Mouse (Mus musculus) heart, postnatal 0 days (tissue): ENCODE measurements around the gene Eif3k. TPM values are rescaled to one million over a fixed set of nuclear protein-coding genes. Genes with fewer than 3 reads are reported as not detected.

Experiments
- ATAC-seq: fragments of 200-750 bp; cut with Nextera tagmentation; 2 replicates; pipeline ENCODE4 v1.8.0; 2017; ENCODE audit warnings: low read depth, moderate number of reproducible peaks, moderate library complexity; ENCODE audit not compliant: insufficient read depth
- DNase-seq: peaks from one replicate; pipeline ENCODE4 v3.0.0-alpha.2; 2016; ENCODE audit warnings: low spot score
- H3K27ac ChIP-seq: fragments of 300-500 bp; sonication (generic); 2 replicates; pipeline ENCODE4 v1.5.1; 2014; ENCODE audit warnings: low read depth, mild to moderate bottlenecking
- H3K27me3 ChIP-seq: fragments of 300-500 bp; sonication (generic); 2 replicates; pipeline ENCODE4 v1.6.1; 2014; ENCODE audit warnings: low read length, mixed read lengths; ENCODE audit not compliant: control insufficient read depth, insufficient read depth
- H3K36me3 ChIP-seq: fragments of 300-500 bp; sonication (generic); replicated peaks from 2 replicates; pipeline ENCODE4 v1.6.1; 2014; ENCODE audit warnings: low read length, mixed read lengths; ENCODE audit not compliant: control insufficient read depth, insufficient read depth
- H3K4me1 ChIP-seq: fragments of 300-500 bp; sonication (generic); 2 replicates; pipeline ENCODE4 v1.6.1; 2014; ENCODE audit warnings: antibody characterized with exemption; ENCODE audit not compliant: control insufficient read depth, insufficient read depth
- H3K4me2 ChIP-seq: fragments of 300-500 bp; sonication (generic); 2 replicates; pipeline ENCODE4 v1.6.1; 2014; ENCODE audit warnings: low read depth, mild to moderate bottlenecking, low read length, moderate library complexity
- H3K4me3 ChIP-seq: fragments of 300-500 bp; sonication (generic); 2 replicates; pipeline ENCODE4 v1.5.1; 2014; ENCODE audit warnings: low read depth, low read length
- H3K9ac ChIP-seq: fragments of 300-500 bp; sonication (generic); replicated peaks from 2 replicates; pipeline ENCODE4 v1.6.1; 2014; ENCODE audit warnings: low read depth, low read length, mixed read lengths
- H3K9me3 ChIP-seq: fragments of 300-500 bp; sonication (generic); replicated peaks from 2 replicates; pipeline ENCODE4 v1.6.1; 2016; ENCODE audit warnings: low read length; ENCODE audit not compliant: control insufficient read depth
- CTCF ChIP-seq: IDR thresholded peaks from 2 replicates; pipeline ENCODE4 v1.5.1; 2016; ENCODE audit warnings: antibody characterized with exemption, control low read depth, low read depth
- EP300 ChIP-seq: IDR thresholded peaks from 2 replicates; pipeline ENCODE4 v1.6.1; 2016; ENCODE audit warnings: antibody characterized with exemption, low read depth
- WGBS: fragments of 180-500 bp; shearing (Covaris S2); extraction: QIAGEN DNeasy Blood & Tissue Kit; methylation state at CpG from one replicate; pipeline ENCODE4 v1.1.7; 2014; 5-methylcytosine and 5-hydroxymethylcytosine counted together
- polyA plus RNA-seq: library from polyadenylated mRNA; unstranded; fragments of >200 nt; fragmentation: Nextera tagmentation; extraction: Ambion mirVana; gene quantifications from 2 replicates; pipeline ENCODE4 v1.2.1, GENCODE M21; 2015
- total RNA-seq: library from RNA; depleted of rRNA; stranded (reverse); fragments of >200 nt; gene quantifications from 2 replicates; pipeline ENCODE4 v1.2.3, GENCODE M21; 2014; ENCODE audit warnings: low replicate concordance; rRNA removed

The Eif3k gene
- 366 and 476 TPM in 2 replicates for total RNA-seq
- 261 and 264 TPM in 2 replicates for polyA plus RNA-seq

DNA sequence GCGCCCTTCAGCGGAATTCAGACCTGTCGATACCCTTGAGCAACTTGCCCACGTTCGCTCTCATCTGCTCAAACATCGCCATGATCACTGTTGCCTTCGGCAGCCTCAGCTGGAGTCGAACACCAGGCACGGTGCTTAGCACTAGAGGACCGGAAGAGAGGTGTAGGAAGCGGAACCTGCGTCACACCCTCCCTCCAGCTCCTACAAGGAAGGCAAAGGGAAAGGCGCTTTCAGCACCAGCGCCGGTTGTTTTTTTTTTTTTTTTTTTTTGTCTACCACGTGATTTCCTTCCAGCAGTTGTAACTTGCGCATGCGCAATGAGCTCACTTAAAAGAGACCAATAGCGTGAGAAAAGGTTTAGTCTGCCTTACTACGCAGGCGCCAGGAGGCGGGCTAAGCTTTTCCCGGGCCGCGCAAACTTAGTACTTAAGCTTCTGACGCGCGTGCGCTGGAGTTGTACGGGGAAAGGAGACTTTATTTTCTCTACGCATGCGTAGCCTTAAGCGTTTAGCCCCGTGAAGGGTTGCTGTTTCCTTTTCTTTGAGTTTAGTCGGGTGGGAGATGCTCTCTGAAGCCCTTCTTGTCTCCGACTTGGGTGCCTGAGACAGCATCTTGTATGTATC, at the start of gene Eif3k, which contains the start of gene Map4k1:
Gene Eif3k, minus strand, starts transcription at position 214 of the 623 bp plus-strand sequence.
Gene Map4k1, plus strand, starts transcription at position 400 of the 623 bp plus-strand sequence.
- H3K4me1 ChIP-seq = peaks cover 11% of the 10 kb centered on the region; the same call in 1 of the 2 replicates
- ATAC-seq = peak; percentile 96
- H3K4me3 ChIP-seq = peak within 1 kb of the TSS; percentile 71

DNA sequence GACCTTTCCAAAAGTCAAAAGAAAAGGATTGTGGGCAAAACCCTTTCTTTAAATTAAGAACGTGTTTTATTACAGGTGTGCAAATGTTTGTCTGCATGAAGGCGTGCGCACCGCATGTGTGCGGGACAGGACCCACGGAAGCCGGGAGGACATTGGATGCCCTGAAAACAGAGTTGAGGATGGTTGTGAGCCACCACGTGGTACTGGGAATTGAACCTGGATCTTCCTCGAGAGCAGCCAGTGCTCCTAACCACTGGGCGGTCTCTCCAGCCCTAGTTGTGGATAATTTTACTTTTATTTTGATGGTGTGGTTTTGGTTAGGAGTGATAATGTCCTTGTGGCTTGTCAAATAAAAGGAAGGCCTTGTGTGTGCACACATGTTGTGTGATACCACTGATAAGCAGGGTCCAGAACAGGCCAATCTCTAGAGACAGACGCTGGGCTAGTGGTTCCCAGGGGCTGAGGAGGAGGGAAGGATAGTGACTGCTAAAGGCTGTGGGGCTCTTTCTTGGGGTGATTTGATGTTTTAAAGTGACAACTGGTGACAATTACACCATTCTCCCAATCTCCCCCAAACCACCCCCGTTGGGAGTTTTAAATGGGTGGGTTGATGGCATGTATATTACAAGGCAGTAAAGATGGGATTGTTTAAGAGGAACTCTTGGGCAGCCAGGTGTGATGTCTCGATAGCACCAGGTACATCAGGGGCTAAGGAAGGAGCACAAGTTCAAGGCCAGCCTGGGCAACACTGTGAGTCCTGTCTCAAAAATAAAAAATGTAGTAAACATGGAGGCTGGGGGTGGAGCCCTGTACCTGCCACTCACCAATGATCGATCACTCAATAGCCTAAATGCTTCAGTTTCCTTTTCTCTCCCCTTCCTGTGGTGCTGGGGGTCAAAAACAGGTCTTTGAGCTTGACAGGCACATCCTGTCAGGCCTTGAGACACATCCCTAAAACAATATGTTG, 48.3 kb upstream of the Eif3k start:
- TF ChIP-seq CTCF = no peak
- TF ChIP-seq EP300 = no peak
- Histone ChIP-seq H3K4me2 (no peak overlapping the region), H3K36me3 (no peaks in the 10 kb centered on the region), H3K4me1 (no peaks in the 10 kb centered on the region), H3K9ac (no peak overlapping the region), H3K9me3 (no peaks in the 10 kb centered on the region), H3K4me3 (no peak overlapping the region), H3K27me3 (no peaks in the 10 kb centered on the region), H3K27ac (no peak overlapping the region)
- ATAC-seq = no peak
- WGBS = 81% methylated on average over 14 of the region's 14 CpGs
- no peak for DNase-seq

More for the DNA sequence above, at the start of gene Eif3k, which contains the start of gene Map4k1:
- WGBS = under 1% methylated on average over 36 of the region's 36 CpGs
- TF ChIP-seq CTCF (no peak), EP300 (no peak)
- Histone ChIP-seq H3K27ac (peak within 1 kb of the TSS; percentile 81), H3K9ac (peak within 1 kb of the TSS; percentile 67), H3K36me3 (peaks cover 30% of the 10 kb centered on the region), H3K9me3 (no peaks in the 10 kb centered on the region), H3K4me2 (peak within 1 kb of the TSS; percentile 89), H3K27me3 (no peaks in the 10 kb centered on the region)
- DNase-seq = peak; percentile 99

DNA sequence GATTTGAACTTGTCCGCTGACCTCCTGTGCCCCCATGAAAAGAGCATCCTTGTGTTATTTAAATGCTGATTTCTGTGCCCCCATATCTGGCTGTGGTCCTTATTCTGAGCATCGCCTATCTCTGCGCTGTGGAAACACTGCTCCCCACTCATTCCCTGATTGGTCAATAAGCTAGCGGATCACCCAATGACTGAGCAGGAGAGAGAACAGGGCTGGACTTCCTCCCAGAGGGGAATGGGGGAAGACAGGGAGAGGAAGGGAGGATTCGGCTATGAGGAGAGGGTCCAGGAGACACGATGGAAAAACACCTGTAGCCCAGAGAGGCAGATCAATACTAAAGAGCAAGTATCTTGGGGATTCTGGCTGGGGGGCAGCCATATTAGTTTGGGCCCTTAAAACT, 47.1 kb upstream of the Eif3k start:
- ATAC-seq (no peak), DNase-seq (no peak)
- no peak overlapping the region for H3K9ac ChIP-seq
- H3K4me2 ChIP-seq = no peak overlapping the region
- no peaks in the 10 kb centered on the region for H3K27me3 ChIP-seq
- no peak for TF ChIP-seq EP300
- no peak for TF ChIP-seq CTCF
- 73% methylated on average over 6 of the region's 6 CpGs for WGBS
- no peak overlapping the region for H3K4me3 ChIP-seq
- H3K27ac ChIP-seq = no peak overlapping the region
- H3K4me1 ChIP-seq = no peaks in the 10 kb centered on the region
- no peaks in the 10 kb centered on the region for H3K36me3 ChIP-seq
- no peaks in the 10 kb centered on the region for H3K9me3 ChIP-seq

DNA sequence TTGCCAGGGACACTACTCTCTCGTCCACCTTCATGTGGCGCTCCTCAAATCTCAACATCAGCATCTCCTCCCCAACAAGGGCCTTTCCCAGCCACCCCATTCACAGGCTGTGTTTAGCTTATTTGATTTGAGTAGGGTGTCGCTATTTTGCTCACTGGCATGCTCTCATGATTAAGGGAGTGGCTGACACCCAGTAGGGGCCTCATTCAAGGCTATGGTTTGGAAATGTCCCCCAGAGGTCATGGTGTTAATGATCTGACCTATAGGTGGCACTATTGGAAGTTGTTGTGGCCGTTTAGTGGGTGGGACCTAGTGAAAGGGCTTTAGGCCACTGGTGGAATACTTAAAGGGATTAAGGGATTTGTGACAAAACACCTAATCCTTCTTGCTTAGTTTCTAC, 45.1 kb upstream of the Eif3k start:
- Histone ChIP-seq H3K9ac (no peak overlapping the region), H3K4me2 (no peak overlapping the region), H3K27ac (no peak overlapping the region), H3K36me3 (no peaks in the 10 kb centered on the region), H3K4me1 (no peaks in the 10 kb centered on the region), H3K27me3 (no peaks in the 10 kb centered on the region), H3K4me3 (no peak overlapping the region), H3K9me3 (no peaks in the 10 kb centered on the region)
- WGBS = 77% methylated on average over 4 of the region's 4 CpGs
- DNase-seq (no peak), ATAC-seq (no peak)
- TF ChIP-seq CTCF (no peak), EP300 (no peak)

DNA sequence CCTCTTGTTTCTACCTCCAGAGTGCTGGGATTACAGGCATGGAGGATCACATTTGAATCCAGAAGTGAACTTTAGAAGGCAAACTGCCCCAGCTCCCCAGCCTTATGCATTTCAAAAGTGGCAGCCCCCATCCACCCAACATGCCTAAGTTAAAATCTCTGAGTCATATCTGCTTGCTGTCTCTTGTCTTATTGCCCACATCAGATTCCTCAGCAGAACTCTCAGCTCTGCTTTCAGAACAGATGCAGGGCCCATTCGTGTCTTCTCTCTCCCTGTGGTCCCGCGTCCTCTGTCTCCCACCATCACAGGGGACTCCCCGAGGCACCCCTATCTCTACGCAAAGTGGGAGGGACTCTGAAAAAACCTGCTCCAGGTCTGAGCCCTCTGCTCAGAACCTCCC, 44.5 kb upstream of the Eif3k start:
- H3K4me2 ChIP-seq = no peak overlapping the region
- H3K27me3 ChIP-seq = no peaks in the 10 kb centered on the region
- no peak overlapping the region for H3K27ac ChIP-seq
- H3K4me1 ChIP-seq = no peaks in the 10 kb centered on the region
- H3K9ac ChIP-seq = no peak overlapping the region
- ATAC-seq (no peak), DNase-seq (no peak)
- no peaks in the 10 kb centered on the region for H3K36me3 ChIP-seq
- H3K9me3 ChIP-seq = no peaks in the 10 kb centered on the region
- no peak overlapping the region for H3K4me3 ChIP-seq
- TF ChIP-seq CTCF (no peak), EP300 (no peak)
- 83% methylated on average over 5 of the region's 5 CpGs for WGBS
